Mouse (Mus musculus) limb, embryonic 12.5 days (tissue): ENCODE data around the gene Gm49321. TPM values are rescaled to one million over a fixed set of nuclear protein-coding genes. Genes with fewer than 3 reads are reported as not detected.
A peak's percentile ranks its signal among the peaks of the same experiment; 100 is the strongest.

Experiments
- ATAC-seq: fragments of 200-750 bp; cut with Nextera tagmentation; 2 replicates; pipeline ENCODE4 v1.8.0; 2017; ENCODE audit warnings: low read depth, moderate TSS enrichment; ENCODE audit not compliant: insufficient number of reproducible peaks, insufficient read depth, low FRiP score, low TSS enrichment
- H3K27ac ChIP-seq: fragments of 300-500 bp; sonication (generic); 2 replicates; pipeline ENCODE4 v1.5.1; 2016; ENCODE audit warnings: mild to moderate bottlenecking, moderate library complexity
- H3K27me3 ChIP-seq: fragments of 300-500 bp; sonication (generic); 2 replicates; pipeline ENCODE4 v1.6.1; 2016; ENCODE audit warnings: mild to moderate bottlenecking, moderate library complexity
- H3K36me3 ChIP-seq: fragments of 300-500 bp; sonication (generic); 2 replicates; pipeline ENCODE4 v1.6.1; 2016; ENCODE audit warnings: mild to moderate bottlenecking, moderate library complexity
- H3K4me1 ChIP-seq: fragments of 300-500 bp; sonication (generic); replicated peaks from 2 replicates; pipeline ENCODE4 v1.6.1; 2016
- H3K4me2 ChIP-seq: fragments of 300-500 bp; sonication (generic); 2 replicates; pipeline ENCODE4 v1.6.1; 2016; ENCODE audit warnings: mild to moderate bottlenecking, moderate library complexity
- H3K4me3 ChIP-seq: fragments of 300-500 bp; sonication (generic); replicated peaks from 2 replicates; pipeline ENCODE4 v1.5.1; 2016; ENCODE audit warnings: mild to moderate bottlenecking
- H3K9ac ChIP-seq: fragments of 300-500 bp; sonication (generic); replicated peaks from 2 replicates; pipeline ENCODE4 v1.6.1; 2016; ENCODE audit warnings: mild to moderate bottlenecking, moderate library complexity
- H3K9me3 ChIP-seq: fragments of 300-500 bp; sonication (generic); 2 replicates; pipeline ENCODE4 v1.6.1; 2016; ENCODE audit warnings: mild to moderate bottlenecking, moderate library complexity
- WGBS: fragments of 180-500 bp; shearing (Covaris S2); methylation state at CpG from one replicate; pipeline ENCODE4 v1.1.7; 2016; 5-methylcytosine and 5-hydroxymethylcytosine counted together
- polyA plus RNA-seq: library from polyadenylated mRNA; unstranded; fragments of >200 nt; fragmentation: Nextera tagmentation; extraction: Ambion mirVana; gene quantifications from 2 replicates; pipeline ENCODE4 v1.2.1, GENCODE M21; 2016

Gm49321 gene
- polyA plus RNA-seq, 1 experiment from 2014 or later: 13.7 TPM

DNA sequence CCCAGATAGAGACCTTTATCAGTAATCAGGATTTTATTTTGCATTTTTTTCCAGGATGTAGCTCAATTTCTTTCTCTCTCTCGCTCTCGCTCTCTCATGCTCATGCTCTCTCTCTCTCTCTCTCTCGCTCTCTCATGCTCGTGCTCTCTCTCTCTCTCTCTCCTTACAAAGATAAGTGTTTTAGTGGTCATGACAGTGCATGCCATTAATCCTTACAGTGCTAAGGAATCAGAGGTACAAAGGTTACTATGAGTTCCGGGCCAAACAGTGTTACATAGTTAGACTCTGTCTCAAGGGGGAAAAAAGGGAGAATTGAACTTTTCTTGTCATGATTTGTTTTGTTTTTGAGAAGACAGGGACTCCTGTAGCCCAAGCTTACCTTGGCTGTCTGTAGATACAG lies 42.2 kb downstream of the Gm49321 start:
- no peak overlapping the region for H3K4me2 ChIP-seq
- H3K9ac ChIP-seq: no peak overlapping the region
- no peaks in the 10 kb centered on the region for H3K4me1 ChIP-seq
- no peak overlapping the region for H3K4me3 ChIP-seq
- no peak overlapping the region for H3K27ac ChIP-seq
- H3K36me3 ChIP-seq: peaks cover 82% of the 10 kb centered on the region
- H3K9me3 ChIP-seq: no peaks in the 10 kb centered on the region
- 94% methylated on average over 5 of the region's 5 CpGs for WGBS
- no peaks in the 10 kb centered on the region for H3K27me3 ChIP-seq
- no peak for ATAC-seq

DNA sequence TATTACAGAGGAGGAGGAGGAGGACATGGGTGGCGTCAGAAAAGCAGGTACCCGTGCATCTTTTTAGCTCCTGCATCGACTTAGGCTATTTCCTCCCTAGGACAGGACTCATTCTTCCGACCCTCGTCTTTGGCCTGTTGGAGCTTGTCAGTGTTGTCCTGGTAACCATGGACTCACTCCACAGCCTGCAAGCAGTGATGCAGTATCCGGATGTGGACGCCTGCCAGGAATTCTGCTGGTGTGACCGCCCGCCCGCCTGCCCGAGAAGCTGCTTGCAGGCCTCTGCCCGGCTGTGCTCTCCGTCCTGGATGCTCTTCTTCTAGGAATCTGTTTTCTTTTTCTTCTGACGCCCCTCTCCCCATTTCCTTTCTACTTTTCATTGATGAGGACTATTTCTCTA lies 45.1 kb downstream of the Gm49321 start:
- Histone ChIP-seq H3K36me3 (peaks cover 78% of the 10 kb centered on the region), H3K9ac (no peak overlapping the region), H3K27me3 (no peaks in the 10 kb centered on the region), H3K4me1 (no peaks in the 10 kb centered on the region), H3K9me3 (no peaks in the 10 kb centered on the region), H3K27ac (no peak overlapping the region), H3K4me3 (no peak overlapping the region), H3K4me2 (no peak overlapping the region)
- 84% methylated on average over 14 of the region's 14 CpGs for WGBS
- ATAC-seq: no peak

DNA sequence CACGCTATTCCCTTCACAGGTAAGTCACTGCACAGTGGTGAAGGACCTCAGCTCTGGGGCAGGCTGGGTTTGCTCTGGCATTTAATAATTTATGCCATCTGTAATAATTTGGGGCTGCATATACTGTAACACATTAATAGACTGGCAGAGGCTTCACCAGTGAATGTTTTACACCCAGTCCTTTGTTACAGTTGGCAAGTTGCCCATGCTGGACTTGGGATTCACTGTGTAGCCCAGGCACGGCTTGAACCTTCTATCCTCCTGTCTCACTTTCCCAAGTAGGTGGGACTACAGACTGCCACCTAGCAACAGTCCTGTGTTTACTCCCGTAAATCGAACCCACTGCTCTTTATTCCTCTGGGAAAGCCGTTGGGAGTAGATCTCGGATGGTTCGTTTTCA lies 48.8 kb downstream of the Gm49321 start:
- Histone ChIP-seq H3K27me3 (no peaks in the 10 kb centered on the region), H3K9me3 (no peaks in the 10 kb centered on the region), H3K4me3 (no peak overlapping the region), H3K4me2 (no peak overlapping the region), H3K4me1 (no peaks in the 10 kb centered on the region), H3K9ac (no peak overlapping the region), H3K27ac (no peak overlapping the region), H3K36me3 (peaks cover 43% of the 10 kb centered on the region)
- 88% methylated on average over 7 of the region's 7 CpGs for WGBS
- ATAC-seq: no peak

DNA sequence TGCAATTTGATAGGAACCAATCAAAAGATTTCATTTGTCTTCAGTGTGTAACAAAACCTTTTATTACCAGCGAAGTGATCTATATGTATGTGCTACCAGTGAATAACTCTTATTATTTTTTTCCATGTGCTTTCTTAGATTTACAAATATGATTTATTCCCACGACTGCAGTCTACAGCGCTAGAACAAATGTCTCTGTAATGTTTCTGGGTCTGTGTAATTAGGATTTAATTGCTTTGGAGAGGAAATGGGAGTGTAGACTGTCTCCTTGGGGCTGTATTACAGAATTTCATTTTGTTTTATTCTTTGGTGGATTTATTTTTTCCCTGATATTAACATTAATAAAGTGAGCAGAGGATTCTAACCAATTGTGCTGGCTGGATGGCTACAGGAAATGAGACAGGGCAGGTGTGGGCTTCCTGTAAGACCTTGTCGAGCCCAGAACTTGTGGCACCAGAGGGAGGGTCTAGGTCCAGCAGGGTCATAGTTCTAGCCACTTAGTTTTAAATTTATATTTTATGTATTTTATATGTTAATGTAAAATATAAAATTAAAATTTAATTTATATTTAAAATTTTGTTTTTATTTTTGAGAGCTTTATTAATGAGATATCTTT lies 51.0 kb downstream of the Gm49321 start:
- H3K4me2 ChIP-seq: no peak overlapping the region
- no peaks in the 10 kb centered on the region for H3K4me1 ChIP-seq
- H3K4me3 ChIP-seq: no peak overlapping the region
- no peak overlapping the region for H3K27ac ChIP-seq
- 83% methylated on average over 4 of the region's 4 CpGs for WGBS
- no peaks in the 10 kb centered on the region for H3K9me3 ChIP-seq
- ATAC-seq: no peak
- no peaks in the 10 kb centered on the region for H3K27me3 ChIP-seq
- no peak overlapping the region for H3K9ac ChIP-seq
- H3K36me3 ChIP-seq: peaks cover 27% of the 10 kb centered on the region

DNA sequence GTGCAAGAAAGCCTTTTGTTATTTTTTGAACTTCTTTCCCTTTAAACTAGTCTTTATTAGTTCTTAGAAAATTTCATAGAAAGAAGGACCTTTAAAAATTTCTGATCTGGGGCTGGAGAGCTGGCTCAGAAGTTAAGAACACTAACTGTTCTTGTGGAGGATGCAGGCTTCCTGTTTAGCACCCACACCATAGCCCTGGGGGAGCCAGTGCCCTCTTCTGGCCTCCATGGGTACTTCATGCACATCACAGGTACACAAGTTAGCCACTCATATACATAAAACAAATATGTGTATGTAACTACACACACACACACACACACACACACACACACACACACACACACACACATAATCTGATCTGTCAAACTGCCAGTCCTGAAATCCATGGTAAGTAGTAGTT lies 52.1 kb downstream of the Gm49321 start:
- H3K4me1 ChIP-seq: no peaks in the 10 kb centered on the region
- no peak overlapping the region for H3K4me2 ChIP-seq
- H3K9me3 ChIP-seq: no peaks in the 10 kb centered on the region
- peaks cover 18% of the 10 kb centered on the region for H3K36me3 ChIP-seq
- H3K27ac ChIP-seq: no peak overlapping the region
- H3K4me3 ChIP-seq: no peak overlapping the region
- no peaks in the 10 kb centered on the region for H3K27me3 ChIP-seq
- no peak for ATAC-seq
- no peak overlapping the region for H3K9ac ChIP-seq

DNA sequence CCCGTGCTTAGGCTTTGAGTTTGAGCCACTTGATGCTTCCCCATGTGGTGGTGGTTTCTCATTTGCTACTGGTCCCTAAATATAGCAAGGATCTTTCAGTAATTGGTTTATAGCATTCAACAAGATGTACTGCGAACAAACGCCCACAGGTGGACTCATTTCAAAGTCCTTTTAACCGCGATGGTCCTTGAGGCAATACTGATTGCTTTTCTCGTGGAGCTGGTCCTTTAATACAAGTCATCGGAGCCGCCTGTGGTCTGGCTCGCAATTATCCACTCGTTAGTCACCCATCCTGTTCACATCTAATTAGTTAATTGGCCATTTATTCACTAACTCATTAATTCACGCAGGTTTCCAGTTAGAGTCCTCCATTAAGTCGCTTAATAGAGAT lies 59.4 kb downstream of the Gm49321 start:
- Histone ChIP-seq H3K36me3 (no peaks in the 10 kb centered on the region), H3K4me3 (peak overlapping the region; percentile 63), H3K4me1 (peaks cover 5% of the 10 kb centered on the region), H3K9ac (no peak overlapping the region), H3K27me3 (peaks cover 45% of the 10 kb centered on the region), H3K4me2 (peak overlapping the region; percentile 86), H3K27ac (no peak overlapping the region), H3K9me3 (no peaks in the 10 kb centered on the region)
- WGBS: 39% methylated on average over 12 of the region's 12 CpGs
- ATAC-seq: no peak

DNA sequence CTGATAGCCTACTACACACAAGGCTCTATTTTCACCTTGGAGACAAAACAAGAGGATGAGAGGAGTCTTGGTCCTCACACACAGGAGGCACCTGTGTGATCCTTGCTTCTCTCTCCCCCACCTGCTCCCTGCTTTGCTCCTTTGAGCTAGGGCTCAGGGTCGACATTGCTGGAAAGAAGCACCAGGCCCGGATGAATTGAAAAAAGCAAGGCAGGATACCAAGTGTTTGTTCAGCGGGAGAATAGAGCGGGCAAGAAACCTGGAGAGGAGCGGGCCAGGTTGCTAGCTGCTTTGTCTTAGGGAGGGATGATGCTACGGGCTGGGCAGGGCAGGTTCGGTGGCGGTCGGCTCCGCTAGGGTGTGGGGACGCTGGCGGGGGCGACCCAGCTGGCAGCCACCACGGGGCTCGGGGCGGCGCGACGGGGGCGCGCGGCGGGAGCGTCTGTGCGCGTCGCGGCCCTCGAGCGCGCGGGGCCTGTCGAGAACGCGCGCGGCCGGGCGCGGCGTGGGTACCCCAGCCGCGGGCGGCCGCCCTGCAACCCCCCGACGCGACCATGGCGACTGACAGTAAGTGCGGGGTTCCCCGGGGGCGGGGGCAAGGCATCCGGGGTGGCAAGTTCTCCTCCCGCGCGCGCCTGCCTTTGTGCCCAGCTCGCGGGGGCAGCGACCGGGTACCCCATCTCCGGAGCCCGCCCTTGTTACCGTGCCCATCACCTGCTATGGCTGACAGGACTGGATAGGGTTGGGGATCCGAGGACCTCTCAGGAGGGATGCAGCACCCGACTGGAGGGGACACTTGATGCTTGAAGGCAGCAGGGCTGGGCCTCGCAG lies 60.1 kb downstream of the Gm49321 start, which contains the start of gene Syt16:
Gene Syt16, plus strand, starts transcription at position 365 of the 831 bp plus-strand sequence.
- H3K9ac ChIP-seq: peak within 1 kb of the TSS; percentile 77
- H3K4me2 ChIP-seq: peak within 1 kb of the TSS; percentile 86
- under 1% methylated on average over 58 of the region's 67 CpGs for WGBS
- H3K9me3 ChIP-seq: no peaks in the 10 kb centered on the region
- peak within 1 kb of the TSS; percentile 63 for H3K4me3 ChIP-seq
- peaks cover 45% of the 10 kb centered on the region for H3K27me3 ChIP-seq
- H3K27ac ChIP-seq: no peak within 1 kb of the TSS
- no peaks in the 10 kb centered on the region for H3K36me3 ChIP-seq
- peaks cover 5% of the 10 kb centered on the region for H3K4me1 ChIP-seq
- peak; percentile 75; the same call in 1 of the 2 replicates for ATAC-seq

DNA sequence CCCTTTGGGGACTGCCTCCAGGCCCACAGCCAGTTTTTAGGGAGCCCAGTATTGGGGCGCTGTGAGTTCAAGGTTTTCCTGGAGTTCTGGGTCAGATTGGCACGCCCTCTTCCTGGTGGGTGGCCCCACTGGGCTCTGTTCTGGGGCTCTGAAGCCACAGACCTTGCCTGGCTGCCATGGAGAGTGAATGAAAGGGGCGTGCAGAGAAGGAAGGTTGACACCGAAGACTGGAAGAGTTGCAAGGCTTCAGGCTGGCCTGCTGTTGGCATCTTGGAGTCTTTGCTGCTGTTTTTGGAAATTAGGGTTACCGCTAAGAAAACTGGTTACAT lies 60.6 kb downstream of the Gm49321 start:
- H3K9me3 ChIP-seq: no peaks in the 10 kb centered on the region
- H3K27me3 ChIP-seq: peaks cover 45% of the 10 kb centered on the region
- H3K4me2 ChIP-seq: peak overlapping the region; percentile 86
- no peak overlapping the region for H3K27ac ChIP-seq
- H3K9ac ChIP-seq: peak overlapping the region; percentile 77
- H3K36me3 ChIP-seq: no peaks in the 10 kb centered on the region
- ATAC-seq: 0 out of 2 replicates have a peak, but pooled peaks have one; percentile 47
- H3K4me1 ChIP-seq: peaks cover 5% of the 10 kb centered on the region
- 31% methylated on average over 5 of the region's 5 CpGs for WGBS
- H3K4me3 ChIP-seq: peak overlapping the region; percentile 63

DNA sequence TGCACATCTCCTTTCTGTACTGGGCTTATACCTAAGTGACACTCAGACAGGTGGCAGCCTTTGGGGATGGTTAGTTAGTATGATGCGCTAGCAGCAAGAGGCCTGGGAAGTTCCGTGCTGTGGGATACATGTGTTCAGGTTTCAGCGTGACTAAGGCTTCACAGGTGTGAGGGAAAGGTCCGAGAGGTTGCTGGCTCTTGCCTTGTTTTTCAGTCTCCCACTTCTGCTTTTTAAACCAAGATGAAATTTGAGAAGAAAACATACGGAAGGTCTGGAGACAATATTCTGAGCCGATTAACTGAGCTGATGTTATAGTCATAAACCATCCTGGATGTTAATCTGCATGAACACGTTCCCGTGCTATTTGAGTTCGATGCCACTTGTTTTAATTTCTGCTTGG lies 65.0 kb downstream of the Gm49321 start:
- no peak for ATAC-seq
- H3K27me3 ChIP-seq: peaks cover 25% of the 10 kb centered on the region
- H3K4me2 ChIP-seq: no peak overlapping the region
- peaks cover 5% of the 10 kb centered on the region for H3K4me1 ChIP-seq
- H3K9ac ChIP-seq: no peak overlapping the region
- WGBS: 70% methylated on average over 9 of the region's 9 CpGs
- H3K9me3 ChIP-seq: no peaks in the 10 kb centered on the region
- H3K27ac ChIP-seq: no peak overlapping the region
- no peak overlapping the region for H3K4me3 ChIP-seq
- H3K36me3 ChIP-seq: no peaks in the 10 kb centered on the region

DNA sequence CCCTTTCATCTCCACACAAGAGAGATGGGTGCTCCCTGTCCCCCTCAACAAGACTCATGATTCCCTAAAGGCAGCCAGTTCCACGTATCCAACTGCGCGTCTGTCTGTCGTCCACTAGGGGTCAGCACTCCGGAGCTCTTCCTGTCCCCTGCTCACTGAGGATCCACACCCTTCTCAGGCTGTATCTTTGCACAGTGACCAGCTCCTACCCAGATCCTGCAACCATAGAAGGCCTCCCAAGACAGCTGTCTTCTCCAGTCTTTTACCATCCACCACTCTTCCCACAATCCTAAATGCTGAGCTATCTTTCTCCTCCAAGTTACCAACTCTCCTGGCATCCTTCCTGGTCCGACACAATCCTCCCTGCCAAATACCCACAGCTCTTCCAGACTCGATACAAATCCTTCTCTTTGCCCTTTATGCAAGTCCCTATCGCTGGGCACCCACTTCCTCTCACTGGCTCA lies 72.0 kb downstream of the Gm49321 start:
- Histone ChIP-seq H3K4me2 (no peak overlapping the region), H3K4me3 (no peak overlapping the region), H3K27me3 (no peaks in the 10 kb centered on the region), H3K27ac (no peak overlapping the region), H3K4me1 (peaks cover 3% of the 10 kb centered on the region; the same call in 1 of the 2 replicates), H3K36me3 (no peaks in the 10 kb centered on the region), H3K9ac (no peak overlapping the region), H3K9me3 (no peaks in the 10 kb centered on the region)
- ATAC-seq: no peak
- 26% methylated on average over 8 of the region's 8 CpGs for WGBS

DNA sequence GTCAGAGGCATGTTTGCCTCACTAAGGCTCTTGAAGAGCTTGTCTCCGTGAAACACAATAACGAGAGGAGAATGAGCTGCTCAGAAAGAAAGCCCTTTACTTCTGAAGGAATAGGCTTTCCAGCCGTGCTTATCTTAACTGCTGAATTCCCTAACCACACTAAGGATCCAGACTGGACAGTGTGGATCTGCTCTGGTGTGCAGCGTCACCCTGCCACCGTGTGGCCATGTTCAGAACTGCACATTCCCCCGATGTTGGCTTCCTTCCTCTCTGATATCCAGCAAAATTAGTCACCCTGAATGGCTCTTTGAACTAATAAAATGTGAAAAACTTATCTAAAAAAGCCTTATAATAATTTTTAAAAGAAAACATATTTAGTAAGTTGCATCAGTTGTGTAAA lies 76.3 kb downstream of the Gm49321 start:
- Histone ChIP-seq H3K27me3 (peaks cover 7% of the 10 kb centered on the region), H3K9ac (no peak overlapping the region), H3K9me3 (no peaks in the 10 kb centered on the region), H3K27ac (no peak overlapping the region), H3K36me3 (no peaks in the 10 kb centered on the region), H3K4me1 (peaks cover 3% of the 10 kb centered on the region; the same call in 1 of the 2 replicates), H3K4me2 (peak overlapping the region; percentile 44), H3K4me3 (no peak overlapping the region)
- 3% methylated on average over 6 of the region's 6 CpGs for whole genome bisulfite sequencing
- ATAC-seq: peak; percentile 56; the same call in 1 of the 2 replicates
